Mouse (Mus musculus): ENCODE measurements around the gene Kmt5b.

The Kmt5b gene

GRCm38 (mm10) chr19:3857220-3857619 is 90.0 kb downstream of the Kmt5b start:
- ATAC-seq (ENCODE audit: insufficient number of reproducible peaks, low FRiP score, low TSS enrichment), result no peak

DNA sequence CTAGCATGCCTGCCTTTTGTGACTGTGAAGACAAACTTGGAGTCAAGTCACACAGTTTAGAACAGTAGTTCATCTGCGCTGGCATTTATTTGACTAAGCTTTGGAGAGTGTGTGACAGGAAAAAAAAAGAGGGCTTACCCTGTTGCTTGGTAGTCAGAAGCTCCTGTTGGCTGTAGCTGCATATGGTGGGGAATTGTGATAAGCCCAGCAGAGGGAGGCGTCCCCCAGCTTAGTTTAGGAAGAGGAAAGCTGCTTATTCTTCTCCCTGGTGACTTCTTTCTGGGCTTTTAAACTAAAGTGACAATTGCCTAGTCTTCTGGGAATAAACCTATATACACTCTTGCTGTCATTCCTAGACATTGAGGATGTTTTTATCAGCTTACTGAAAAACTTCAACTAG is 95.5 kb downstream of the Kmt5b start:
- no peak for ATAC-seq (ENCODE audit: insufficient number of reproducible peaks, low FRiP score, low TSS enrichment)

DNA sequence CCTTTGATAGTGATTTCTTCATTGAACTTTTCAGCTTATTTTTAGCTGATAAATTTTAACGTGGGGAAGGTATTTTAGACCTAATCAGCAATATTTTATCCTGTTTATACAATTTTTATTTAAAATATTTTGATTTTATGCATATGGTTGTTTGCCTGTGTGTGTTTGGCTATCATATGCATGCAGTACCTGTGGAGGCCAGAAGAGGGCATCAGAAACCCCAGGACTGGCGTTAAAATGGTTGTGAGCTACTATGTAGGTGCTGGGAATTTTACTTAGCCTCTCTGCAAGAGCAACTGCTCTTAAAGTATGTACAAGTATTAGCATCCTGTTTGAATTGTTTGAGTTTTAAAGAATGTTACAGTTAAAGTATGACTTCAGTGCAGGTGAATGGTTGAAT is 97.7 kb downstream of the Kmt5b start:
- no peak for ATAC-seq (ENCODE audit: insufficient number of reproducible peaks, low FRiP score, low TSS enrichment)

All from cerebellum, adult (tissue).